Mouse (Mus musculus) layer of hippocampus, adult 9-10 months (tissue): ENCODE results near the gene Wdr34.
A peak's percentile ranks its signal among the peaks of the same experiment; 100 is the strongest.

Experiments
- DNase-seq: peaks from one replicate; pipeline ENCODE4 v3.0.0; 2022; ENCODE audit warnings: low spot score

The Wdr34 gene

GRCm38 (mm10) chr2:30048699-30049388 is at the start of gene Wdr34:
Wdr34 (minus strand) TSS chr2:30048881.
- peak; percentile 95 for DNase-seq

GRCm38 (mm10) chr2:30095882-30096527 is 47.3 kb upstream of the Wdr34 start:
- no peak for DNase-seq

- DNase-seq: no peak
Observed at GRCm38 (mm10) chr2:30094208-30094588, 45.5 kb upstream of the Wdr34 start.

GRCm38 (mm10) chr2:30093471-30094207 is 45.0 kb upstream of the Wdr34 start, which contains the start of gene Zdhhc12:
Zdhhc12 (minus strand) TSS chr2:30093648.
- peak; percentile 79 for DNase-seq

- DNase-seq: no peak
Observed at GRCm38 (mm10) chr2:30092280-30092918, 43.7 kb upstream of the Wdr34 start.

GRCm38 (mm10) chr2:30091521-30091920 is 42.8 kb upstream of the Wdr34 start:
- no peak for DNase-seq

GRCm38 (mm10) chr2:30087310-30087709 is 38.6 kb upstream of the Wdr34 start:
- no peak for DNase-seq

GRCm38 (mm10) chr2:30084632-30085031 is 36.0 kb upstream of the Wdr34 start:
- no peak for DNase-seq

- DNase-seq: no peak
Observed at GRCm38 (mm10) chr2:30084113-30084512, 35.4 kb upstream of the Wdr34 start.

GRCm38 (mm10) chr2:30080181-30080800 is 31.6 kb upstream of the Wdr34 start:
- DNase-seq: no peak

GRCm38 (mm10) chr2:30078760-30079159 is 30.1 kb upstream of the Wdr34 start:
- no peak for DNase-seq

- no peak for DNase-seq
Observed at GRCm38 (mm10) chr2:30078349-30078712, 29.6 kb upstream of the Wdr34 start.

GRCm38 (mm10) chr2:30077502-30078348 is 29.0 kb upstream of the Wdr34 start, which contains the start of gene Pkn3:
Pkn3 (plus strand) TSS chr2:30077684.
- no peak for DNase-seq

- no peak for DNase-seq
Observed at GRCm38 (mm10) chr2:30076959-30077358, 28.3 kb upstream of the Wdr34 start.

GRCm38 (mm10) chr2:30076439-30076838 is 27.8 kb upstream of the Wdr34 start:
- DNase-seq: no peak

- no peak for DNase-seq
Observed at GRCm38 (mm10) chr2:30075625-30076024, 26.9 kb upstream of the Wdr34 start.

GRCm38 (mm10) chr2:30073285-30073684 is 24.6 kb upstream of the Wdr34 start:
- DNase-seq: no peak

- no peak for DNase-seq
Observed at GRCm38 (mm10) chr2:30072875-30073274, 24.2 kb upstream of the Wdr34 start.

- DNase-seq: no peak
Observed at GRCm38 (mm10) chr2:30067962-30068361, 19.3 kb upstream of the Wdr34 start.

- DNase-seq: no peak
Observed at GRCm38 (mm10) chr2:30067031-30067888, 18.6 kb upstream of the Wdr34 start.
